Mouse (Mus musculus): ENCODE data around the gene Fuk. TPM values are rescaled to one million over a fixed set of nuclear protein-coding genes. Genes with fewer than 3 reads are reported as not detected.

The Fuk gene
- total and polyA plus RNA-seq, 3 experiments, result 7.1 to 15.6 (median 8.9) TPM

DNA sequence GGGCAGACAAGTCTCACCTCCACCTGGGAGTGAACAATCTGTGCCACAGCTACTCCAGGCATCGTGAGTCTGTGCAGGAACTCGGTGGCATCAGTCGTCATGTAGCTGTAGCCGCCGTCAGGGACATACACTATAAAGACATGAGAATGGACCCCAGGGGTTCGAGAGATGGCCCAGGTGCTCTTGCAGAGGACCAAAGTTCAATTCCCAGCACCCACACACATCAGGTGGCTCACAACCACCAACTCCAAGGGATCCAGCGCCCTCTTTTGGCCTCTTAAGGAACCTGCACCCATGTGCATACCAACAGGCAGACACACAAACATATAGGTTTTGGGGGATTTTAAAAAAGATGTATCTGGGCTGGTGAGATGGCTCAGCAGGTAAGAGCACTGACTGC, 10.2 kb downstream of the Fuk start:
- Histone ChIP-seq H3K4me3 (ENCODE audit: low read depth, low read length) (no peak overlapping the region), H3K36me3 (replicated peaks) (peaks cover 88% of the 10 kb centered on the region), H3K27me3 (ENCODE audit: insufficient read depth, low read length) (no peaks in the 10 kb centered on the region), H3K9me3 (replicated peaks) (no peaks in the 10 kb centered on the region), H3K4me1 (ENCODE audit: insufficient read depth, low read depth, low read length) (peaks cover 15% of the 10 kb centered on the region)
- no peak for TF ChIP-seq POLR2AphosphoS5 (IDR thresholded peaks at IDR 0.05; ENCODE audit: insufficient replicate concordance, low read depth, low read length)
- no peak for TF ChIP-seq GATA1 (IDR thresholded peaks at IDR 0.05; ENCODE audit: borderline replicate concordance, low read length)
- TF ChIP-seq TAL1 (conservative IDR thresholded peaks at IDR 0.05; ENCODE audit: low read depth, low read length), result no peak
- TF ChIP-seq CTCF (IDR thresholded peaks at IDR 0.05; ENCODE audit: low read depth, low read length), result no peak
- TF ChIP-seq GATA2 (IDR thresholded peaks at IDR 0.05; ENCODE audit: borderline replicate concordance, low read depth, low read length), result no peak
- DNase-seq (ENCODE audit: low spot score) (no peak), ATAC-seq (ENCODE audit: extremely low read depth, insufficient number of reproducible peaks, low FRiP score, poor library complexity, severe bottlenecking) (no peak)

DNA sequence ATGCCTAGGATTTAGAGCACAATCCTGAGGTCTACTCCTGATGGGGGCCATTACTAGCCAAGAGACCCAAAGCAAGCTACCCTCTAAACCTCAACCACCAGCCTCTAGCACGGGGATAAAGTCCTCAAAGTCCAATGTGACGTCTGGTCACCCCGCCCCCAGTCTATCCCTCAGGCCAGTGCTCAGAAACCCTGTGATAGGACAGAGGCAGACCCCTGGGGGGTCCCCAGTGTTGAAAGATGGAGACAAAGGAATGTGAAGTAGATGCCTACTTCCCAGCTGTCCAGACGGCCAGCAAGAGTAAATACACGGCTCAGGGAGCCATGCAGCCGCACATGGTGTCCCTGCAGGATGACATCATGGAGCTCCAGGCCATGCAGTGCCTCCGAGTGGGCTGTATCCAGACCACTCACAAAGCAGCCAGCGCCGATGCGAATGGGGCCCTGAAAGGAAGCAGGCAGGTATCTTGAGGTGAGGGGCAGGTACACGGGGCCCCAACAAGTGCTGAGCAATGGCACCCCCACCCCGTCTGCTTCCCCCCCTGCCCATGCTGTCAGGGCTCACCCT, 12.3 kb downstream of the Fuk start:
- Histone ChIP-seq H3K4me3 (ENCODE audit: low read depth, low read length) (no peak overlapping the region), H3K27me3 (ENCODE audit: insufficient read depth, low read length) (no peaks in the 10 kb centered on the region), H3K4me1 (ENCODE audit: insufficient read depth, low read depth, low read length) (peaks cover 10% of the 10 kb centered on the region), H3K36me3 (replicated peaks) (peaks cover 96% of the 10 kb centered on the region), H3K9me3 (replicated peaks) (no peaks in the 10 kb centered on the region)
- ATAC-seq (ENCODE audit: extremely low read depth, insufficient number of reproducible peaks, low FRiP score, poor library complexity, severe bottlenecking), result no peak
- DNase-seq (ENCODE audit: low spot score), result no peak
- no peak for TF ChIP-seq GATA2 (IDR thresholded peaks at IDR 0.05; ENCODE audit: borderline replicate concordance, low read depth, low read length)
- TF ChIP-seq POLR2AphosphoS5 (IDR thresholded peaks at IDR 0.05; ENCODE audit: insufficient replicate concordance, low read depth, low read length), result no peak
- no peak for TF ChIP-seq GATA1 (IDR thresholded peaks at IDR 0.05; ENCODE audit: borderline replicate concordance, low read length)
- no peak for TF ChIP-seq TAL1 (conservative IDR thresholded peaks at IDR 0.05; ENCODE audit: low read depth, low read length)
- TF ChIP-seq CTCF (IDR thresholded peaks at IDR 0.05; ENCODE audit: low read depth, low read length), result no peak

DNA sequence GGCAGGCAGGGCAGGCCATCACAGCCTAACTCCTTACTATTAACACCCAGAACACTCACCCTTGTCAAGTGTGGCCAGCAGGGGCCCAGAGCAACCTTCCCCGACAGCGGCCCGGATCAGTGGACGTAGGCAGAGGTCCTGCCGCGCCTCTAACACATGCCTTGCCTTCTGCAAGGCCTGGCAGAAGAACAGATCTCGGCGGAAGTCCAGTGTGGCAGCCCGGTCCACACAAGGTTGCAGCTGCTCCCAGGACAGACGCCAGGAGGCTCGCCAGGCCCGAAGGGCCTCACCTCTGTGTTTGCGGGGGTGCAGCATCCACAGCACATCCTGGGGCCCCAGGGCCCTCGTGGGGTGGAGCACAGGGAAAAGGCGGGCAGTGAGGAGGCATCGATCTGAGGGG, 13.4 kb downstream of the Fuk start:
- Histone ChIP-seq H3K9me3 (replicated peaks) (no peaks in the 10 kb centered on the region), H3K4me3 (ENCODE audit: low read depth, low read length) (no peak overlapping the region), H3K36me3 (replicated peaks) (peaks cover 95% of the 10 kb centered on the region), H3K4me1 (ENCODE audit: insufficient read depth, low read depth, low read length) (peaks cover 8% of the 10 kb centered on the region), H3K27me3 (ENCODE audit: insufficient read depth, low read length) (no peaks in the 10 kb centered on the region; the same call in 1 of the 2 replicates)
- ATAC-seq (ENCODE audit: extremely low read depth, insufficient number of reproducible peaks, low FRiP score, poor library complexity, severe bottlenecking) (no peak), DNase-seq (ENCODE audit: low spot score) (no peak)
- TF ChIP-seq POLR2AphosphoS5 (IDR thresholded peaks at IDR 0.05; ENCODE audit: insufficient replicate concordance, low read depth, low read length) (no peak), TAL1 (conservative IDR thresholded peaks at IDR 0.05; ENCODE audit: low read depth, low read length) (no peak), GATA2 (IDR thresholded peaks at IDR 0.05; ENCODE audit: borderline replicate concordance, low read depth, low read length) (no peak), GATA1 (IDR thresholded peaks at IDR 0.05; ENCODE audit: borderline replicate concordance, low read length) (no peak), CTCF (IDR thresholded peaks at IDR 0.05; ENCODE audit: low read depth, low read length) (no peak)

DNA sequence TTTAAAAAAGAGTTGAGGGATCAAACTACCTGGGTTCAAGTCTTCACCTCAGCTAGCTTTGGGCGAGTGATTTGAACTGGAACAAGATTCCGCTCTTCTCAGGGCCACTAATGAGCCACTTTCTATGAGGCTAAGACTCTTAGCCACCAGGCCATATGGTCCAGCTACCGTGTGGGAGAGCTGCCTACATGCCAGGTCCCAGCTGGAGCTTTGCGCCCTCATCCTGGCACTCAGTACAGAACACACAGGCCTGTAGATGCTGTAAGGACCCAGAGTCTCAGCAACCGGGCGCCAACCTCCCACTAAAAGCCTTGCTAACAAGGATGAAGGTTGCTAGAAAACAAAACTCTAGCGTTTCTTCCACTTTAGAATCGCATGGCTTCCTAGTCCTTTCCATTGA, 13.8 kb downstream of the Fuk start:
- H3K4me1 ChIP-seq (ENCODE audit: insufficient read depth, low read depth, low read length), result peaks cover 10% of the 10 kb centered on the region
- no peak for ATAC-seq (ENCODE audit: extremely low read depth, insufficient number of reproducible peaks, low FRiP score, poor library complexity, severe bottlenecking)
- no peaks in the 10 kb centered on the region for H3K9me3 ChIP-seq (replicated peaks)
- H3K4me3 ChIP-seq (ENCODE audit: low read depth, low read length), result no peak overlapping the region
- DNase-seq (ENCODE audit: low spot score), result no peak
- no peaks in the 10 kb centered on the region; the same call in 1 of the 2 replicates for H3K27me3 ChIP-seq (ENCODE audit: insufficient read depth, low read length)
- H3K36me3 ChIP-seq (replicated peaks), result peaks cover 95% of the 10 kb centered on the region
- no peak for TF ChIP-seq GATA1 (IDR thresholded peaks at IDR 0.05; ENCODE audit: borderline replicate concordance, low read length)
- TF ChIP-seq CTCF (IDR thresholded peaks at IDR 0.05; ENCODE audit: low read depth, low read length), result no peak
- TF ChIP-seq POLR2AphosphoS5 (IDR thresholded peaks at IDR 0.05; ENCODE audit: insufficient replicate concordance, low read depth, low read length), result no peak
- no peak for TF ChIP-seq GATA2 (IDR thresholded peaks at IDR 0.05; ENCODE audit: borderline replicate concordance, low read depth, low read length)
- TF ChIP-seq TAL1 (conservative IDR thresholded peaks at IDR 0.05; ENCODE audit: low read depth, low read length), result no peak

DNA sequence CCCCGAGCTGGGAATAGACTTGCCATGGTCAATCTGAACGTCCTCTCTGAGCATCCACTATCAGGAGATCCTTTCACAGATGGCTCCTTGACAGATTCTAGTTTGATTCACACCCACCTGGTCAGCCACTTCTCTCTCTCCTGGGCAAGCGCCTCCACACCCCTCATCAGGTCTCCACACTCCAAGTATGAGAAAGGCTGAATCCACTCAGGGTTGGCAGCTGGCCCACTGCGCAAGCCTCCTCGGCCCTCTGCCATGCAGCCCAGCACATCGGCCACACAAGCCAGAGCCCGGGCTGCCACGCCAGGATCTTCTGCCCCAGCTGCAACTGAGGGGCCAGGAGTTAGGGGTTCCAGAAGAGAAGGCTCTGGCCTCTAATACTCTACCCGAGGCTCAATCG, 14.7 kb downstream of the Fuk start:
- no peak for TF ChIP-seq TAL1 (conservative IDR thresholded peaks at IDR 0.05; ENCODE audit: low read depth, low read length)
- TF ChIP-seq GATA1 (IDR thresholded peaks at IDR 0.05; ENCODE audit: borderline replicate concordance, low read length), result no peak
- TF ChIP-seq POLR2AphosphoS5 (IDR thresholded peaks at IDR 0.05; ENCODE audit: insufficient replicate concordance, low read depth, low read length), result no peak
- no peak for TF ChIP-seq CTCF (IDR thresholded peaks at IDR 0.05; ENCODE audit: low read depth, low read length)
- TF ChIP-seq GATA2 (IDR thresholded peaks at IDR 0.05; ENCODE audit: borderline replicate concordance, low read depth, low read length), result no peak
- Histone ChIP-seq H3K4me3 (ENCODE audit: low read depth, low read length) (no peak overlapping the region), H3K36me3 (replicated peaks) (peaks cover 95% of the 10 kb centered on the region), H3K4me1 (ENCODE audit: insufficient read depth, low read depth, low read length) (peaks cover 10% of the 10 kb centered on the region), H3K9me3 (replicated peaks) (no peaks in the 10 kb centered on the region), H3K27me3 (ENCODE audit: insufficient read depth, low read length) (no peaks in the 10 kb centered on the region; the same call in 1 of the 2 replicates)
- DNase-seq (ENCODE audit: low spot score) (no peak), ATAC-seq (ENCODE audit: extremely low read depth, insufficient number of reproducible peaks, low FRiP score, poor library complexity, severe bottlenecking) (no peak)

DNA sequence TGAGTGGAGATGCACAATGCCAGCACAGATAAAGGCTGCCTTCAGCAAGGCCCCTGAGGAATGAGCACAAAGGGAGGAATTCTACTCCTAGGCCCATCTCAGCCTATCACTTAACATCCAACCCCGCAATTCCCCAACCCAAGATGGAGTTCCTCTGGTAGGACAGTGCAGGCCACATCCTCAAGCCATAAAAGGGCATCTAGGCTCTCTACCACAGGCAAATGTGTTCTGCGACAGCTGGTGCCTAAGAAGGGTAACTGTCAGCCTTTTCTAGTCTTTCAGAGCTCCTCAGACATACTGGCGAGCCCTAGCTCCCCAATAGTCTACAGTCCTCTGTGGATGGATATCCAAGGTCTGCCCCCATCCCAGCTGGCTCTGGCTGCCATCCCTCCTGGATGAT, 15.7 kb downstream of the Fuk start:
- DNase-seq (ENCODE audit: low spot score) (no peak), ATAC-seq (ENCODE audit: extremely low read depth, insufficient number of reproducible peaks, low FRiP score, poor library complexity, severe bottlenecking) (no peak)
- H3K4me1 ChIP-seq (ENCODE audit: insufficient read depth, low read depth, low read length), result peaks cover 15% of the 10 kb centered on the region
- H3K36me3 ChIP-seq (replicated peaks), result peaks cover 98% of the 10 kb centered on the region
- H3K9me3 ChIP-seq (replicated peaks), result no peaks in the 10 kb centered on the region
- TF ChIP-seq POLR2AphosphoS5 (IDR thresholded peaks at IDR 0.05; ENCODE audit: insufficient replicate concordance, low read depth, low read length), result no peak
- no peak for TF ChIP-seq TAL1 (conservative IDR thresholded peaks at IDR 0.05; ENCODE audit: low read depth, low read length)
- no peak for TF ChIP-seq GATA2 (IDR thresholded peaks at IDR 0.05; ENCODE audit: borderline replicate concordance, low read depth, low read length)
- no peaks in the 10 kb centered on the region; the same call in 1 of the 2 replicates for H3K27me3 ChIP-seq (ENCODE audit: insufficient read depth, low read length)
- no peak overlapping the region for H3K4me3 ChIP-seq (ENCODE audit: low read depth, low read length)

All from G1E (cell line).